Mouse (Mus musculus) liver, postnatal 0 days (tissue): ENCODE results near the gene Borcs5.

ENCODE experiments used
- CTCF ChIP-seq: sonication (generic); IDR thresholded peaks from 2 replicates; pipeline ENCODE4 v1.5.1; 2016; ENCODE audit warnings: antibody characterized with exemption, low read depth
- EP300 ChIP-seq: IDR thresholded peaks from 2 replicates; pipeline ENCODE4 v1.6.1; 2016; ENCODE audit warnings: antibody characterized with exemption, low read depth, mild to moderate bottlenecking

DNA sequence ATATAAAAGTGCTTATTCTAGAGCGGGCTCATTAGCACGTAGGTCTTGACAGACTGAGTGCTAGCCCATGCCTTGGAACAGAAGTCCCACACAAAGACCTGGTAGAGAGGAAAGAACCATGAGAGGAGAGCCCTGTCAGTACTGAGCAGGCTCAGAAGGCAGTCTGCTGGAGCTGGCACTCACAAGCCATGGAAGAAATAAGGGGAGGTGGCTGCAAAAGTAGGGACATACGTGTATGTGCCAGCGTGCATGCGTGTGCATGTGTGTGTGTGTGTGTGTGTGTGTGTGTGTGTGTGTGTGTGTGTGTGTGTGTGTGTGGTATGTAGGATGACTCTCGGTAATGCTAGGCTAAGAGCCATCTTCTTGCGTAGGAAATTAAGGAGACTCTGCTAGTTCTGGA is 84.0 kb downstream of the Borcs5 start:
- TF ChIP-seq CTCF: no peak
- TF ChIP-seq EP300: no peak
